Mouse (Mus musculus) adrenal gland, adult 8-10 months (tissue): ENCODE data around the gene Pde4a. TPM values are rescaled to one million over a fixed set of nuclear protein-coding genes. Genes with fewer than 3 reads are reported as not detected.

Source experiments
- DNase-seq: peaks from one replicate; pipeline ENCODE4 v3.0.0; 2022
- total RNA-seq, 4 experiments: library from RNA; stranded (reverse); gene quantifications; 2 replicates each; pipeline ENCODE4 v1.2.4; 2022

The Pde4a gene
- 10 to 100 TPM in 2 of 4 experiments, 1 to 10 TPM in 2; 5.7 to 13.4 (median 9.8) TPM for total RNA-seq

GRCm38 (mm10) chr9:21165041-21165951 lies at the start of gene Pde4a:
TSS of gene Pde4a (plus strand) at chr9:21165714.
- DNase-seq, result no peak

DNA sequence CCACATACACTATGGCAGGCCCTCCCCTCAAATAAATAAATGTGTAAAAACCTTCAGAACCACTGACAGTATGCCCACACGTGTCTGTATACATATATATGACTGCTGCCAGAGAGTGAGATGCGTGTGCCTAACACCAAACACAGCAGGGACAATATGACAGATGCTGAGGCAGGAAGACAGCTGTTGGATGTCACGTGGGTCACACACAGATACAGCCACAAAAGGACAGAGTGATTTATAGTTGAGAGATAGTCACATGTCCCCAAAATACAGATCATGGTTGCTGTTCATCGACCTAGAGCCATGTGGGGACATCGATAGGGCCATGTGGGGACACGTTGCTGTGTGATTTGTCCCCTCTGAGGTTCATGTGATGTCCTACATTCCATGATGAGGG lies 48.4 kb upstream of the Pde4a start:
- no peak for DNase-seq

DNA sequence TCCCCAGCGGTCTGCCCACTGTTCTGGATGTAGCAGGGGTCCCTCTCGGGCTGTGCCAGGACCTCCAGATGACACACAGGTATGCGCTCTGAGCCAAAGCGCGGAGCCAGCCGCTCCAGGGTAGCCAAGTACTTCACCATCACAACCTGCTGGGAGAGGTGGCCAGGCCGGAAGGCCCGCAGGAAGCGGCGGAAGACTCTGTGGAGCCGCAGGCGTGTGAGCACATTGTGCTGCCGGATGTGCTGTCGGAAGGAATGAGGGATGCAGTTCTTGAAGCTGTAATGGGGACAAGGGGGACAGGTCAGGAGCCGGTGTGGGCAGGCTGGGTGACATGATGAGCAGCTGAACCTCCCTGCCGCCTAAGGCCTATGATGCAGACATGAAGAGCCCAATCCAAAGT lies 44.0 kb upstream of the Pde4a start:
- no peak for DNase-seq

- no peak for DNase-seq
Measured at GRCm38 (mm10) chr9:21124837-21125236, 40.7 kb upstream of the Pde4a start.

DNA sequence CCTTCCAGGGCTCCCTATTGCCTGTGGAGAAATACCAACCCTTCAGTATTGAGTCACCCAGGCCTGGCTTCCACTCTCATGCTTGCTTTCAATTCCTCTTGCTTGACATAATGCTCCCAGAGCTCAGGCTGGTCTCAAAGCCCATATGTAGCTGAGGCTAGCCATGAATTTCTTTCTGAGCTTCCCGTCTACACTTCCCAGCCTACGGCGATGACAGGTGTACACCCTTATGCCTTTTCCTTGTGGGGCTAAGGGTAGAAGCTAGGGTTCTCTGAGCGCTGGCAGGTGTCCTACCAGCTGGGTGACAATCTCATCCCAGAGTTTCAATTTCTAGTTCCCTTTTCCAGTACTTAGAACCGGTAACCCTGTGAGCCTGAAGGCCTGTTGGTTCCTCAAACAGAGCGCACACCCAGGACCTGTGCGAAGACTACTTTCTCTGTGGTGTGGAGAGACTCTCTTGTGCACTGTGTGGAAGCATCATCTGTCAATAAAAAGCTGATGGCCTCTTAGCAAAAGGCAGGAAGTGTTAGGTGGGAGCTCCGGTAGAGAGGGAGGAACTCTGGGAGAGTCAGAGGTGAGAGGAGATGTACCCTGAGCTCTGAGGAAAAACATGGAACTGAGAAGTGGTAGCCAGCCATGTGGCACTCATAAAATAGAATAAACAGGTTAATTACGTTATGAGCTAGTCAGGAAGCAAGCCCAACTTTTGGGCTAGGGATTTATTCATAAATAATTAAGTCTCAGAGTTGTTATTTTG lies 39.8 kb upstream of the Pde4a start:
- DNase-seq, result no peak

DNA sequence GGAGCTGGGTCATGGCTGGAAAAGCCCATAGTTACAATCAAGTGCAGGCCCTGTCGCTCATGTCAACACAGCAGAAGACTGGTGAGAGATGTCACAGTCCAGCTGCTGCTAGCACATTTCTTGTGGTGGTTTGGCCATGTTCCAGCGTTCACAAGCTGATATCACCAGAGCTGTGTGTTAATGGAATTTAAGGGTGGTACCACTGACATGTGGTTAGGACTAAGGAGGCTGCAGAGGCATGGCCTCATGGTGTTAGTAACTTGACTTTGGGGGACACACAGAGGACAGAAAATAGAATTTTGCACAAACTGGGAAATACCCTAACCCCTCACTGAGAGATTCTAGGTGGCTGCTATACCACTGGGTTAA lies 39.3 kb upstream of the Pde4a start:
- no peak for DNase-seq

DNA sequence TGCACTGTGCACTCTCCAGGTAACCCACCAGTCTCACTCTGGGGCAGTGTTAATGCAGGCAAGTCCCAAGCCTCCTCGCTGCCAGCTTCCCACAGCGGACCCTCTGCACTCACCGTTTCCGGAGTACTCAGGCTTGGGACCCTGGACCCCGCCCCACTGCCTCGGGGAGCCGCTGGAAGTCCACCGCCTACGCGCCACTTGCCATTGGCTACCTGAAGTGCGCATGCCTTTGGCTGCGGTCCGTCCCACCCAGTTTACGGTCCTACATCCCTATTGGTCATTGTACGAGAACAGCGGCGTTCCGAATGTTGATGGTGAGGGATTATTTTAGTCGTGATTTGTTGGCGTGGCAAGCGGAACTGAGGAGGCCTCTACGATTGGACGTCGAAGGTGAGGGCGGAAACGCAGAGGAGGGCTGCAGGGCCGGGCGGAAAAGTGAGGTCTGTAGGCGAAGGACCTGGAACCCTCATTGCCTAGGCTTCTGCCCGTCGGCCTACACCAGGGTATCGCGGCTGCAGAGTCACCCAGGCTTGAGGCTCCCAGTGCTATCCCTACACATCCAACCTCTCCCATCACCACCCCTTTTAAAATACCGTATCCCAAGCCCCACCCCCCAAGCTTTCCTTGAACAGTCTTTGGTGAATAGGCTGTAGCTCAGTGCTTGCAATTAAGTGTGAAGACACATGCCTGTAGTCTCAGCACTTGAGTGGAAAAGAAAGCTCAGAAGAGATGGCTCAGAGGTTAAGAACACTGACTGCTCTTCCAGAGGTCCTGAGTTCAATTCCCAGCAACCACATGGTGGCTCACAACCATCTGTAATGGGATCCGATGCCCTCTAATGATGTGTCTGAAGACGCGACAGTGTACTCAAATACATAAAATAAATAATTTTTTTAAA lies 34.2 kb upstream of the Pde4a start, which contains the start of gene Tyk2:
Gene Tyk2, minus strand, starts transcription at position 185 of the 898 bp plus-strand sequence.
- peak; percentile 94 for DNase-seq

GRCm38 (mm10) chr9:21132102-21132775 lies 33.3 kb upstream of the Pde4a start:
- no peak for DNase-seq

GRCm38 (mm10) chr9:21133064-21133707 lies 32.3 kb upstream of the Pde4a start:
- no peak for DNase-seq

- DNase-seq, result peak; percentile 38
Measured at GRCm38 (mm10) chr9:21134595-21135328, 30.8 kb upstream of the Pde4a start.

GRCm38 (mm10) chr9:21135329-21135890 lies 30.1 kb upstream of the Pde4a start:
- no peak for DNase-seq

DNA sequence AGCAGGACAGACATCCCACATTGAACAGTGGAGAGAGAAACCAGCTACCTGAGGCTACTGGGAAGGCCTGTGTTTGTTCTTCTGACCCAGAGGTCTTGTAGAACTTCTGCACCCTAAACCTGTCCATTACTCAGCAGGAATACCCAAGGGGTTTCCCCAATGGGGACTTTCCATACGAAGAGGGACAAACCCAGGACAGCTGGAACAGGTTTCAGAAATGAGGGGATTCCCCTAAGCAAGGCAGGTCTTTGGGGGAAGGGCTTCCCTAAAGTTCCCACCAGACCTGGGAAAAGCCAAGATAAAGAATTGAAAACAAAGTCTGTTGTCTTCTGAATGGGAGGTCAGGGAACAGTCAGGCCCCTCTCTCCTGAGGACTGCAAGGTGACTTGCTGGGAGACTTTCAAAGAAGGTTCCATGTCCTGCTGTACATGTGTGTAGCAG lies 29.6 kb upstream of the Pde4a start:
- DNase-seq, result no peak

GRCm38 (mm10) chr9:21136401-21136800 lies 29.1 kb upstream of the Pde4a start:
- no peak for DNase-seq

- DNase-seq, result no peak
Measured at GRCm38 (mm10) chr9:21137229-21137628, 28.3 kb upstream of the Pde4a start.

DNA sequence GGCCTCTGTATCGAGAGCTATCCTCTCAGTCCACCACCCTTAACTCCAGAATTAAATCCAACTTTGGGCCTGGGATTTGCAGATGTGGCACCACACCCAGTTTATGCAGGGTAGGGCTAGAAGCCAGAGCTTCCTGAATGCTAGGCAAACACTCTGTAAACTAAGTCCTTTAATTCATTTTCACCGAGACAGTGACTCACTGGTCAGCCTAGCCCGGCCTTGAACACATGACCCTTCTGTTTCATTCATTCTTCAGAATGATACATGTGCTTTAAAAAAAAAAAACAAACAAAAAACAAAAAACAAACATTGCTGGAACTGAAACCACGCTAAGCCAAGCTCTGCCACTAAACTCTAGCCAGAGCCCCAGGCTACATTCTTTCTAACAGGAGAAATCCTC lies 27.1 kb upstream of the Pde4a start:
- no peak for DNase-seq

- no peak for DNase-seq
Measured at GRCm38 (mm10) chr9:21141922-21142321, 23.6 kb upstream of the Pde4a start.

DNA sequence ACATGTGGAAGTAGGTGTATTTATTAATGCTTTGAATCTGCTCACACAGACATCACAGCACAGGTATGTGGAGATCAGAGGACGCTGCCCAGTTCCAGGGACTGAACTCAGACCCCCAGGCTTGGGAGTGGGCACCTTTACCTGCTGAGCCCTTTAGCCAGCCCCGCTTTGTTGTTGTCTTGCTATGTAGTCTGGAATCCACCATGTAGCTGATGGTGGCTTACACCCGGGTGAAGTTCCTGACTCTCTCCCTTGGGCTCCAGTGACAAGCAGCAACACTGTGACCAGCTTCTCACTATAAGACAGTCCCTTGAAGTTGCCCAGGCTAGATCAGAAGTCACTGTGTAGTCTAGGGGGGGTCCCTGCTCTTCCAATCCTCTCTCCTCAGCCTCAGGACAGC lies 21.2 kb upstream of the Pde4a start:
- DNase-seq, result no peak

DNA sequence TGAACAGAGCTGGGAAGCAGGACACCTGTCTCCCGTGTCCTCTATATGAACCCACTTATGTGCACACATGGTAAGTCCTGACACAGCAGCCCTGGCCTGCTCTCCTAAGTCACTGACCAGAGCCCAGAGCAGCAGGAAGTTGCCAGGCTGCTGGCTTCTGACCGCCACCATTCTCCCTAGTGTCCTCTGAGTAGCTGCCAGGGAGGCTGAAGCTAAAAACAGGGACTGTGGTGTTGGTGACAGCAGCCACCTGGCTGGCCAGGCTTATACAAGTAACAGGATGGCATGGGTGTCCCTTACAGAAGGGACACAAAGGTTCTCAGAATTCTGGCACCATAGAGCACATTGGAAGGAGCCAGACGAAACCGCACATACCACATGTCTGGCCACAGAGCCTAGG lies 20.1 kb upstream of the Pde4a start:
- no peak for DNase-seq

DNA sequence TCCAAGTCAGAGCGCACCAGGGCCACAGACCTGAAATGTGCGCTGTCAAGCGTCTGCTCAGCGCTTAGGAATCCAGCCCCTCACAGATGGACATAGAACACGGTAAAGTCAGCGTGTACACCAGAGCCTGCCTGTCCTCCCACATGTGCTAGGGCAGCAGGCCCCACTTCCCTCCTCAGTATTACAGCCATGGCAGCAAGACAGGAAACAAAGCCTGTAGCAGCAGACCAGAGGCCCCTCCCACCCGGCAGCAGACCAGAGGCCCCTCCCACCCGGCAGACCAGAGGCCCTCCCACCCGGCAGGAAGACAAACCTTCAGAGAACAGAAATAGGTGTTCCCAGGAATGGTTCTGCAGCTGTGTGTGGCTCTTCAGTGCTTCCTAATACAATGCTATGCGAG lies 18.8 kb upstream of the Pde4a start:
- DNase-seq, result no peak

DNA sequence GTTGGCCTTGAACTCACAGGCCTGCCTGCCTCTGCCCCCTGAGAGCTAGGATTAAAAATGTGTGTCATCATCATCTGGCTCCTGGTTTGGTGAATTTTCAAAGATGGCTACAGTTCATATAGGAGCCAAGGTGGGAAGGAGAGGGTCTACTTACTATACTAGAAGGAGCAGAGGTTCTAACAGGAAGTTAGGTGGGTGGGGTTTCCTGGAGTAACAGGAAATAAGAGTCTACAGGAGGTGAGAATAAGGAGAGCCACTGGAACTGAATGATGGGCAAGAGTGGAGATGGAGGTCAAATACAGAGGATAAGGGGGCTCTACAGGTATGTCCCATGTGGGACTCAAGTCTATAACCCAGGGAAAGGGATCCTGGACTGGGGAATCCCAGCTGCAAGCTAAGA lies 17.1 kb upstream of the Pde4a start:
- DNase-seq, result no peak
